Mouse (Mus musculus): ENCODE results near the gene Por.

Por gene

GRCm38 (mm10) chr5:135703431-135703830 is 33.6 kb downstream of the Por start:
- no peak for DNase-seq

- DNase-seq: no peak
Observed at GRCm38 (mm10) chr5:135705383-135705782, 35.5 kb downstream of the Por start.

- no peak for DNase-seq
Observed at GRCm38 (mm10) chr5:135707039-135707438, 37.2 kb downstream of the Por start.

GRCm38 (mm10) chr5:135707855-135708254 is 38.0 kb downstream of the Por start:
- no peak for DNase-seq

GRCm38 (mm10) chr5:135709716-135710115 is 39.9 kb downstream of the Por start:
- no peak for DNase-seq

GRCm38 (mm10) chr5:135710599-135711214 is 40.9 kb downstream of the Por start:
- DNase-seq: no peak

- DNase-seq: no peak
Observed at GRCm38 (mm10) chr5:135711582-135712355, 41.9 kb downstream of the Por start.

GRCm38 (mm10) chr5:135712803-135713202 is 43.0 kb downstream of the Por start:
- DNase-seq: no peak

GRCm38 (mm10) chr5:135713441-135714218 is 43.8 kb downstream of the Por start:
- no peak for DNase-seq

GRCm38 (mm10) chr5:135715624-135716023 is 45.8 kb downstream of the Por start:
- no peak for DNase-seq

GRCm38 (mm10) chr5:135719586-135720120 is 49.8 kb downstream of the Por start:
- no peak for DNase-seq

- no peak for DNase-seq
Observed at GRCm38 (mm10) chr5:135720121-135720520, 50.3 kb downstream of the Por start.

- no peak for DNase-seq
Observed at GRCm38 (mm10) chr5:135721076-135721475, 51.2 kb downstream of the Por start.

- peak; percentile 51 for DNase-seq
Observed at GRCm38 (mm10) chr5:135722121-135722520, 52.3 kb downstream of the Por start.

GRCm38 (mm10) chr5:135723165-135723751 is 53.4 kb downstream of the Por start:
- no peak for DNase-seq

- no peak for DNase-seq
Observed at GRCm38 (mm10) chr5:135724536-135725322, 54.9 kb downstream of the Por start.

GRCm38 (mm10) chr5:135725391-135725841 is 55.6 kb downstream of the Por start:
- no peak for DNase-seq

GRCm38 (mm10) chr5:135725991-135726390 is 56.2 kb downstream of the Por start:
- no peak for DNase-seq

- DNase-seq: no peak
Observed at GRCm38 (mm10) chr5:135726641-135727346, 57.0 kb downstream of the Por start.

- no peak for DNase-seq
Observed at GRCm38 (mm10) chr5:135727871-135728270, 58.0 kb downstream of the Por start.

GRCm38 (mm10) chr5:135728361-135728760 is 58.5 kb downstream of the Por start:
- no peak for DNase-seq

All from right cerebral cortex, postnatal 4 days (tissue).